Mouse (Mus musculus) limb, embryonic 10.5 days (tissue): ENCODE results near the gene Cercam. TPM values are rescaled to one million over a fixed set of nuclear protein-coding genes. Genes with fewer than 3 reads are reported as not detected.

Source experiments
- DNase-seq: peaks from one replicate; pipeline ENCODE4 v3.0.0-alpha.2; 2017; ENCODE audit warnings: low spot score
- H3K27ac ChIP-seq: fragments of 300-500 bp; sonication (generic); 2 replicates; pipeline ENCODE4 v1.5.1; 2016; ENCODE audit warnings: mild to moderate bottlenecking
- H3K27me3 ChIP-seq: fragments of 300-500 bp; sonication (generic); 2 replicates; pipeline ENCODE4 v1.6.1; 2016; ENCODE audit warnings: low read depth, mild to moderate bottlenecking; ENCODE audit not compliant: poor library complexity, severe bottlenecking
- H3K36me3 ChIP-seq: fragments of 300-500 bp; sonication (generic); 2 replicates; pipeline ENCODE4 v1.6.1; 2016; ENCODE audit warnings: mild to moderate bottlenecking, moderate library complexity
- H3K4me1 ChIP-seq: fragments of 300-500 bp; sonication (generic); 2 replicates; pipeline ENCODE4 v1.6.1; 2016
- H3K4me3 ChIP-seq: fragments of 300-500 bp; sonication (generic); 2 replicates; pipeline ENCODE4 v1.5.1; 2016; ENCODE audit warnings: mild to moderate bottlenecking, moderate library complexity
- H3K9me3 ChIP-seq: fragments of 300-500 bp; sonication (generic); replicated peaks from 2 replicates; pipeline ENCODE4 v1.6.1; 2016; ENCODE audit warnings: mild to moderate bottlenecking
- WGBS: fragments of 180-500 bp; shearing (Covaris S2); methylation state at CpG from one replicate; pipeline ENCODE4 v1.1.7; 2016; 5-methylcytosine and 5-hydroxymethylcytosine counted together
- polyA plus RNA-seq: library from polyadenylated mRNA; unstranded; fragments of >200 nt; fragmentation: Nextera tagmentation; extraction: Ambion mirVana; gene quantifications from 2 replicates; pipeline ENCODE4 v1.2.1, GENCODE M21; 2016

Gene Cercam
- polyA plus RNA-seq, 1 experiment from 2014 or later = 11.4 TPM

GRCm38 (mm10) chr2:29844115-29844514 lies 24.8 kb upstream of the Cercam start:
- 73% methylated on average over 2 of the region's 2 CpGs for WGBS
- no peak for DNase-seq
- Histone ChIP-seq H3K4me3 (no peak overlapping the region), H3K27ac (no peak overlapping the region), H3K9me3 (no peaks in the 10 kb centered on the region), H3K36me3 (peaks cover 57% of the 10 kb centered on the region), H3K4me1 (peaks cover 18% of the 10 kb centered on the region), H3K27me3 (peaks cover 74% of the 10 kb centered on the region)

- H3K36me3 ChIP-seq = peaks cover 52% of the 10 kb centered on the region
- peaks cover 18% of the 10 kb centered on the region for H3K4me1 ChIP-seq
- 16% methylated on average over 3 of the region's 3 CpGs for WGBS
- no peak for DNase-seq
- no peak overlapping the region for H3K27ac ChIP-seq
- H3K9me3 ChIP-seq = no peaks in the 10 kb centered on the region
- 0 out of 2 replicates have a peak overlapping the region, but pooled peaks have one; percentile 49 for H3K4me3 ChIP-seq
- peaks cover 76% of the 10 kb centered on the region for H3K27me3 ChIP-seq
These were observed 24.3 kb upstream of the Cercam start for GRCm38 (mm10) chr2:29844661-29845060.

GRCm38 (mm10) chr2:29845636-29846035 lies 23.3 kb upstream of the Cercam start:
- peak overlapping the region; percentile 49 for H3K4me3 ChIP-seq
- H3K27me3 ChIP-seq = peaks cover 76% of the 10 kb centered on the region
- 2% methylated on average over 25 of the region's 25 CpGs for WGBS
- peaks cover 22% of the 10 kb centered on the region for H3K4me1 ChIP-seq
- DNase-seq = peak; percentile 56
- H3K27ac ChIP-seq = peak overlapping the region; percentile 53; the same call in 1 of the 2 replicates
- H3K36me3 ChIP-seq = peaks cover 44% of the 10 kb centered on the region
- no peaks in the 10 kb centered on the region for H3K9me3 ChIP-seq

- Histone ChIP-seq H3K27me3 (peaks cover 76% of the 10 kb centered on the region), H3K9me3 (no peaks in the 10 kb centered on the region), H3K36me3 (peaks cover 37% of the 10 kb centered on the region), H3K27ac (peak overlapping the region; percentile 53; the same call in 1 of the 2 replicates), H3K4me3 (peak overlapping the region; percentile 49), H3K4me1 (peaks cover 22% of the 10 kb centered on the region)
- WGBS = 2% methylated on average over 47 of the region's 47 CpGs
- peak; percentile 64 for DNase-seq
These were observed 22.7 kb upstream of the Cercam start for GRCm38 (mm10) chr2:29846061-29846853.

DNA sequence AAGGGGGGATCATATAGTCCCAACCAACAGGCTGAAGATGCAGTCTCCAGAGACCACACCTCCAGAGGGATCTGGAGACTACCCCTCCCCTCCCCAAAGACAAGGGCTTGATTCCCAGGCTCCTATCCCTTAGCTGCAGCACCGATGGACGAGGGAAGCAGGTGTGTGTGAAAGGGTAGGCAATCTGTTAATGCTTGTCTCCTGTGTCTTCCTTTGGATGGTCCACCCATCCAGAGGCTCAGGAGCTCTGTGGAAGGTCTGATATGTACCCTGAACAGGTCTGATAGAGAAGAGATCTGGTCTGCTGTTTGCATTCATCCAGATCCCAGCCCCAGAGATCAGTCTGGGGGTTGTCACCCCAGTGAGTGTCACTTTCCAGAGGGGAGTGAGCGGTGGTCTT lies 22.1 kb upstream of the Cercam start:
- WGBS = 45% methylated on average over 3 of the region's 3 CpGs
- no peak for DNase-seq
- Histone ChIP-seq H3K4me1 (peaks cover 22% of the 10 kb centered on the region), H3K9me3 (no peaks in the 10 kb centered on the region), H3K4me3 (no peak overlapping the region), H3K27ac (no peak overlapping the region), H3K36me3 (peaks cover 31% of the 10 kb centered on the region), H3K27me3 (peaks cover 75% of the 10 kb centered on the region)

DNA sequence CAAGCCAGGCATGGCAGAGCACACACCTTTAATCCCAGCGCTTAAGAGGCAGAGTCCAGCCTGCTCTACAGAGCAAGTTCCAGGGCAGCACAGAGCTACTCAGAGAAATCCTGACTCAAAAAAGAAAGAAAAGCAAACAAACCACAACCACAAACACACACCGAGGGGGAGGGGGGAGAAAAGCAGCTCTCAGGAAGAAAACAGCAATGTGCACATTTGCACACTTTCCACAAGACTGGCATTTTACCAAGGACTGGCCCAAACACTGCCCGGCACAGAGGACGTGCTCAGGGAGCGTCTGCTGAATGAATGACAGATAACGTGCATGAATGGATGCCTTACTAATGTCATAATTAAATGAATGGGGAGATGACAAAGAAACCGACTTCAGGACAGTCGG lies 19.9 kb upstream of the Cercam start:
- Histone ChIP-seq H3K4me3 (no peak overlapping the region), H3K4me1 (peaks cover 22% of the 10 kb centered on the region), H3K36me3 (peaks cover 10% of the 10 kb centered on the region), H3K27me3 (peaks cover 54% of the 10 kb centered on the region), H3K9me3 (no peaks in the 10 kb centered on the region), H3K27ac (no peak overlapping the region)
- no peak for DNase-seq
- WGBS = 87% methylated on average over 8 of the region's 8 CpGs

- H3K9me3 ChIP-seq = no peaks in the 10 kb centered on the region
- no peak for DNase-seq
- 0 out of 2 replicates have a peak, but pooled peaks cover 3% of the 10 kb centered on the region for H3K36me3 ChIP-seq
- H3K4me1 ChIP-seq = peaks cover 20% of the 10 kb centered on the region
- 63% methylated on average over 5 of the region's 5 CpGs for WGBS
- H3K27ac ChIP-seq = no peak overlapping the region
- no peak overlapping the region for H3K4me3 ChIP-seq
- H3K27me3 ChIP-seq = peaks cover 48% of the 10 kb centered on the region
These were observed 19.0 kb upstream of the Cercam start for GRCm38 (mm10) chr2:29849841-29850480.

- Histone ChIP-seq H3K4me1 (peaks cover 13% of the 10 kb centered on the region), H3K27ac (no peak overlapping the region), H3K27me3 (peaks cover 43% of the 10 kb centered on the region), H3K9me3 (no peaks in the 10 kb centered on the region), H3K36me3 (no peaks in the 10 kb centered on the region), H3K4me3 (no peak overlapping the region)
- DNase-seq = no peak
- WGBS = 52% methylated on average over 4 of the region's 4 CpGs
These were observed 15.9 kb upstream of the Cercam start for GRCm38 (mm10) chr2:29852957-29853485.

- Histone ChIP-seq H3K36me3 (no peaks in the 10 kb centered on the region), H3K27me3 (peaks cover 40% of the 10 kb centered on the region), H3K4me1 (peaks cover 13% of the 10 kb centered on the region), H3K27ac (no peak overlapping the region), H3K4me3 (no peak overlapping the region), H3K9me3 (no peaks in the 10 kb centered on the region)
- 85% methylated on average over 5 of the region's 5 CpGs for WGBS
- DNase-seq = no peak
These were observed 15.2 kb upstream of the Cercam start for GRCm38 (mm10) chr2:29853736-29854135.

GRCm38 (mm10) chr2:29855585-29856210 lies 13.3 kb upstream of the Cercam start:
- no peak overlapping the region for H3K27ac ChIP-seq
- WGBS = 84% methylated on average over 10 of the region's 10 CpGs
- no peaks in the 10 kb centered on the region for H3K36me3 ChIP-seq
- no peak for DNase-seq
- H3K9me3 ChIP-seq = no peaks in the 10 kb centered on the region
- H3K4me1 ChIP-seq = peaks cover 9% of the 10 kb centered on the region
- peaks cover 34% of the 10 kb centered on the region for H3K27me3 ChIP-seq
- H3K4me3 ChIP-seq = no peak overlapping the region

DNA sequence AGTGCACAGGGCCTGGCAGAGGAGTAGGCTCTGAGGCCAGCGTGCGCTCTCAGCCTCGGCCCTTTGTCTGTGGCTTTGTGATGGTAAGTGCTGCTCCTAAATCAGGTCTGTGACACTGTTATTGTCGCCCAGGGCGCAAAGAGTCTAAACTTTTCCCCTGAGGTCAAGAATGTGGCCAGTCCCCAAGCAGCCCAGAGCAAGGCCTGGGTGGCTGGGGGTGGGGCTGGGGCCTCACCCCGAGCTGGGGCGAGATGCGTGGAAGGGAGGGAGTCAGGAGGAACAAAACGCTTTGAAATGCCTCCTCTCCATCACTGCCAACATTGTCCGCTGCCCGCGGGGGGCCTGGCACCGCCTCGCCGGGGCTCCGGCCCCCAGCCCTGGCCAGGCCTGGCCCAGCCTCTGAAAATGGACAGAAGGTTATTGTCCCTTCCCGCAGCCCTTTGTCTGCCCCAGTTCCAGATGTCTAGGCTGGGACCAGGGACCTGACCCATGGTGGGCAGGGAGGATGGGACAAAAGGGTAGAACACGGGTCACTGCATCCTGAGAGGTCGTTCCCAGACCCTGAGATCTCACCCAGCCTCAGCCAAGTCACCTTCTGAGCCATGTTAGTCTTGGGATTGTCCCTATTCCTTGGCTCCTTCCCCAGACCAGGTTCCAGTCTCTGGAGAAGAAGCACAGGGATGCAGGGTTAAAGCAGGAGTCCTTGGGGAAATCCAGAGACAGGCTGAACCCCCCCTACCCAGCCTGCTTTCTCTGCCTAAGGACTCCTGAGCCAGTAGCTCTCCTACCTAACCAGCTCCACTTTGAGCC lies 12.3 kb upstream of the Cercam start:
- DNase-seq = no peak
- Histone ChIP-seq H3K4me3 (0 out of 2 replicates have a peak overlapping the region, but pooled peaks have one; percentile 6), H3K27ac (peak overlapping the region; percentile 64), H3K9me3 (no peaks in the 10 kb centered on the region), H3K27me3 (peaks cover 34% of the 10 kb centered on the region), H3K36me3 (no peaks in the 10 kb centered on the region), H3K4me1 (peaks cover 9% of the 10 kb centered on the region)
- 14% methylated on average over 19 of the region's 19 CpGs for WGBS

DNA sequence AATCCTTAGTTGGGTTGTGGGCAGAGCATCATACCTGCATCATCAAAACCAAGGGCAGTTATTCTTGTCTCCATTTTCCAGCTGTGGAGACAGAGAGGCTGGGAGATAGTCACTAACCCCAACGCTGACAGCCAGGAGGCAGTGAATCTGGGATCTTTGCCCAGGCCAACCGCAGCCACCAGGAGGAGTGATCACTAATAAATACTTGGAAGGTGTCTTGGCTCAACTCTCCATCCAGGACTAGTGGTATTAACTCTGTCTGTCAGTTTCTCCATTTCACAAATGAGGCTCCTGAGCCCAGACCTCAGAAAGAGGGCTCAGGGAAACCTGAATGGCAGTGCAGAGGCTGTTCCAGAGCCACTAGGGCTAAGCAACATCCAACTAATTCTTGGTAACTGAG lies 11.6 kb upstream of the Cercam start:
- WGBS = 35% methylated on average over 2 of the region's 2 CpGs
- no peaks in the 10 kb centered on the region for H3K9me3 ChIP-seq
- peaks cover 34% of the 10 kb centered on the region for H3K27me3 ChIP-seq
- no peak for DNase-seq
- no peak overlapping the region for H3K4me3 ChIP-seq
- peaks cover 9% of the 10 kb centered on the region for H3K4me1 ChIP-seq
- H3K36me3 ChIP-seq = no peaks in the 10 kb centered on the region
- H3K27ac ChIP-seq = no peak overlapping the region
